Mouse (Mus musculus) liver, embryonic 11.5 days (tissue): ENCODE data around the gene Ears2. TPM values are rescaled to one million over a fixed set of nuclear protein-coding genes. Genes with fewer than 3 reads are reported as not detected.

Experiments used
- ATAC-seq: fragments of 200-750 bp; cut with Nextera tagmentation; replicated peaks from 2 replicates; pipeline ENCODE4 v1.8.0; 2017; ENCODE audit warnings: moderate number of reproducible peaks, mild to moderate bottlenecking, moderate TSS enrichment, moderate library complexity; ENCODE audit not compliant: low FRiP score
- DNase-seq: peaks from one replicate; pipeline ENCODE4 v3.0.0-alpha.2; 2017; ENCODE audit warnings: low spot score
- H3K27ac ChIP-seq: fragments of 300-500 bp; sonication (generic); 2 replicates; pipeline ENCODE4 v1.5.1; 2014; ENCODE audit warnings: mild to moderate bottlenecking, low read depth, low read length, control low read depth
- H3K27me3 ChIP-seq: fragments of 300-500 bp; sonication (generic); replicated peaks from 2 replicates; pipeline ENCODE4 v1.6.1; 2014; ENCODE audit warnings: low read length, mixed read lengths; ENCODE audit not compliant: control insufficient read depth, insufficient read depth
- H3K36me3 ChIP-seq: fragments of 300-500 bp; sonication (generic); 2 replicates; pipeline ENCODE4 v1.6.1; 2014; ENCODE audit warnings: mild to moderate bottlenecking, low read length, moderate library complexity, mixed read lengths; ENCODE audit not compliant: control insufficient read depth, insufficient read depth
- H3K4me1 ChIP-seq: fragments of 300-500 bp; sonication (generic); replicated peaks from 2 replicates; pipeline ENCODE4 v1.6.1; 2014; ENCODE audit warnings: low read length, mixed read lengths; ENCODE audit not compliant: control insufficient read depth, insufficient read depth
- H3K4me2 ChIP-seq: fragments of 300-500 bp; sonication (generic); 2 replicates; pipeline ENCODE4 v1.6.1; 2014; ENCODE audit warnings: mild to moderate bottlenecking, control low read depth, moderate library complexity
- H3K4me3 ChIP-seq: fragments of 300-500 bp; sonication (generic); 2 replicates; pipeline ENCODE4 v1.5.1; 2014; ENCODE audit warnings: low read depth, low read length, control low read depth
- H3K9ac ChIP-seq: fragments of 300-500 bp; sonication (generic); 2 replicates; pipeline ENCODE4 v1.6.1; 2014; ENCODE audit warnings: low read depth, low read length, control low read depth
- H3K9me3 ChIP-seq: fragments of 300-500 bp; sonication (generic); 2 replicates; pipeline ENCODE4 v1.6.1; 2016; ENCODE audit warnings: low read length, inconsistent platforms, mixed read lengths; ENCODE audit not compliant: control insufficient read depth
- WGBS: fragments of 180-500 bp; shearing (Covaris S2); extraction: QIAGEN DNeasy Blood & Tissue Kit; methylation state at CpG from one replicate; pipeline ENCODE4 v1.1.7; 2014; 5-methylcytosine and 5-hydroxymethylcytosine counted together
- polyA plus RNA-seq: library from polyadenylated mRNA; unstranded; fragments of >200 nt; fragmentation: Nextera tagmentation; extraction: Ambion mirVana; gene quantifications from 2 replicates; pipeline ENCODE4 v1.2.1, GENCODE M21; 2014

The Ears2 gene
- polyA plus RNA-seq, 1 experiment from 2014 or later, result 16.1 TPM

GRCm38 (mm10) chr7:122000396-122000795, 66.7 kb downstream of the Ears2 start:
- ATAC-seq (no peak), DNase-seq (no peak)
- H3K4me1 ChIP-seq, result no peaks in the 10 kb centered on the region
- H3K36me3 ChIP-seq, result peaks cover 57% of the 10 kb centered on the region
- H3K9me3 ChIP-seq, result no peaks in the 10 kb centered on the region
- no peaks in the 10 kb centered on the region for H3K27me3 ChIP-seq
- 70% methylated on average over 8 of the region's 8 CpGs for WGBS
- H3K4me3 ChIP-seq, result no peak overlapping the region
- no peak overlapping the region for H3K9ac ChIP-seq
- no peak overlapping the region for H3K27ac ChIP-seq
- H3K4me2 ChIP-seq, result no peak overlapping the region

GRCm38 (mm10) chr7:121995961-121996360, 71.1 kb downstream of the Ears2 start:
- DNase-seq, result no peak
- no peaks in the 10 kb centered on the region for H3K27me3 ChIP-seq
- no peak overlapping the region for H3K4me3 ChIP-seq
- no peak overlapping the region for H3K9ac ChIP-seq
- H3K9me3 ChIP-seq, result no peaks in the 10 kb centered on the region
- 84% methylated on average over 5 of the region's 5 CpGs for WGBS
- H3K36me3 ChIP-seq, result peaks cover 67% of the 10 kb centered on the region
- ATAC-seq, result no peak
- H3K4me2 ChIP-seq, result no peak overlapping the region
- H3K4me1 ChIP-seq, result no peaks in the 10 kb centered on the region
- no peak overlapping the region for H3K27ac ChIP-seq

Other genes with a start within 250 kb of the Ears2 start
- 0.08 TPM in 1 of 2 replicates, not detected in the other for gene Scnn1b, start 202.2 kb downstream of the Ears2 start, polyA plus RNA-seq
- gene Cog7, start 85.6 kb downstream of the Ears2 start, polyA plus RNA-seq, result 20.7 and 21.6 TPM in 2 replicates
- gene Gga2, start 46.0 kb downstream of the Ears2 start, polyA plus RNA-seq, result 69.4 and 87.7 TPM in 2 replicates
- 59.7 and 64.9 TPM in 2 replicates for gene Ubfd1, start 88 bp downstream of the Ears2 start, polyA plus RNA-seq
- gene Ndufab1, start 34.6 kb upstream of the Ears2 start, polyA plus RNA-seq, result 811 and 834 TPM in 2 replicates
- gene Palb2, start 65.7 kb upstream of the Ears2 start, polyA plus RNA-seq, result 27.8 and 28.9 TPM in 2 replicates
- 90.1 and 95.4 TPM in 2 replicates for gene Dctn5, start 65.8 kb upstream of the Ears2 start, polyA plus RNA-seq
- gene Plk1, start 92.2 kb upstream of the Ears2 start, polyA plus RNA-seq, result 177 and 180 TPM in 2 replicates
- gene Ern2, start 118.9 kb upstream of the Ears2 start, polyA plus RNA-seq, result not detected in 2 replicates
- gene Chp2, start 152.2 kb upstream of the Ears2 start, polyA plus RNA-seq, result 0.12 TPM in 1 of 2 replicates, not detected in the other
- 3.7 and 4.4 TPM in 2 replicates for gene Prkcb, start 221.5 kb upstream of the Ears2 start, polyA plus RNA-seq